Mouse (Mus musculus): ENCODE measurements around the gene Kmt2b. TPM values are rescaled to one million over a fixed set of nuclear protein-coding genes. Genes with fewer than 3 reads are reported as not detected.

Kmt2b gene
- polyA plus RNA-seq, 1 experiment, result 12.9 TPM

DNA sequence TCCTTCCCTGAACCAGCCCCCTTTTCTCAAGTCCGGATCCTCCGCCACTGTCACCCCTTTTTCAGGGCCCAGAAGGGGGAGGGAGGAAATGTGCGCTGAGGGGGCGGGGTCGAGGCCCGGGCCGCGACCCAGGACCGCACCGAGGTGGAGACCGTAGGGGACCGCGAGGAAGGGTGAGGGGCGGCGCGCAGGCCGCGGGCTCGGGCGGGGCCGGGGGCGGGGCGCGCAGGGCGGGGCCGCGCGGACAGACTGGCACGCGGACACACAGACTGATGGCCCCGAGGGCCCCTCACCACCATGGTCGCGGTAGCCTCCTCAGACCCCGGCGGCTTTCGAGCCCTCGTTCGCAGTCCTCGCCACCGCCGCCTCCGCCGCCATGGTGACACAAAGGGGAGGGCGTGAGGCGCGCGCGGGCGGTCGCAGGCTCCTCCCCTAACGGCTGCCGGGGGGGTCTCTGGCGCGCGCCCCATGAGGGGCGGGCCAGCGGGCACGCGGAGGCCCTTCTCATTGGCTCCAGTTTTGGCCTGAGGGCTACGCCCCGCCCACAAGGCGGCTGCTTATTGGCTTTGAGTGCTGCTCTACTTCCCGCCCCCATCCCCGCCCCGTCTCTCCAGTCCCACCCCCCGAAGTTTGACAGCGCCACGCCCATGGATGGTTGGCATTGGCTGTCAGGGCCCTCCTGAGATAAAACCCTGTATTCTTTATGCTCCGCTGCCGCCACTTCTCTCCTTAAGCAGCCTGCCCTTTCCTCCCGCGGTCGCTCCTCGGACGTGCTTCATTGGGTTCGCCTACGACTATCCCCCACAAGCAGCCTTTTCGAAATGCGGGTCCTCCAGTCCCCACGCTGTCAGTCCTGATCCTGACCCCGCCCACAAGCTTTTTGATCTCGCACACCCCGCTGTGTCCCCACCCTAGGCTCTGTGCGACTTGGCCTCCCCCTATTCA is 53.6 kb downstream of the Kmt2b start, which contains the start of gene Arhgap33:
Arhgap33 (minus strand) TSS at position 428 of the 945 bp plus-strand sequence.
- TF ChIP-seq MAX (IDR thresholded peaks at IDR 0.05; ENCODE audit: low read depth), result no peak
- peak; percentile 37 for TF ChIP-seq SRF (IDR thresholded peaks at IDR 0.05; ENCODE audit: control insufficient read depth, insufficient read length, low read depth)
- TF ChIP-seq POLR2AphosphoS2 (IDR thresholded peaks at IDR 0.05; ENCODE audit: insufficient read length, low read depth), result peak; percentile 38
- peak; percentile 49 for TF ChIP-seq POLR2A (IDR thresholded peaks at IDR 0.05; ENCODE audit: insufficient read length, low read depth)
- no peak for TF ChIP-seq MYOG (IDR thresholded peaks at IDR 0.05; ENCODE audit: control insufficient read depth in 1 of 3, insufficient read depth in 1 of 3, insufficient read length in 2 of 3, low read depth in 2 of 3)
- Histone ChIP-seq H3K79me2 (ENCODE audit: control insufficient read depth, insufficient read depth) (no peaks in the 10 kb centered on the region), H3K4me3 (peak within 1 kb of the TSS; percentile 38), H3K27me3 (ENCODE audit: control insufficient read depth, insufficient read depth, insufficient read length) (no peaks in the 10 kb centered on the region), H3K36me3 (ENCODE audit: control insufficient read depth, insufficient read depth) (peaks cover 3% of the 10 kb centered on the region), H3ac (ENCODE audit: control insufficient read depth, insufficient read length) (peak within 1 kb of the TSS; percentile 58), H3K4me2 (ENCODE audit: low read depth) (peak within 1 kb of the TSS; percentile 91)

GRCm38 (mm10) chr7:30533941-30534632 is 54.4 kb downstream of the Kmt2b start:
- H3K79me2 ChIP-seq (ENCODE audit: control insufficient read depth, insufficient read depth), result no peaks in the 10 kb centered on the region
- H3K27me3 ChIP-seq (ENCODE audit: control insufficient read depth, insufficient read depth, insufficient read length), result no peaks in the 10 kb centered on the region
- TF ChIP-seq REST (IDR thresholded peaks at IDR 0.05; ENCODE audit: insufficient read depth, insufficient read length) (no peak), SRF (IDR thresholded peaks at IDR 0.05; ENCODE audit: control insufficient read depth, insufficient read length, low read depth) (no peak), MYOG (IDR thresholded peaks at IDR 0.05; ENCODE audit: control insufficient read depth in 1 of 3, insufficient read depth in 1 of 3, insufficient read length in 2 of 3, low read depth in 2 of 3) (no peak), MAX (IDR thresholded peaks at IDR 0.05; ENCODE audit: low read depth) (no peak), E2F4 (IDR thresholded peaks at IDR 0.05; ENCODE audit: insufficient read depth) (no peak), TCF3 (IDR thresholded peaks at IDR 0.05; ENCODE audit: insufficient read length, low read depth) (no peak), POLR2AphosphoS2 (IDR thresholded peaks at IDR 0.05; ENCODE audit: insufficient read length, low read depth) (no peak), MYOD1 (IDR thresholded peaks at IDR 0.05; ENCODE audit: control insufficient read depth in 1 of 3, insufficient read length in 2 of 3, low read depth in 2 of 3) (no peak), POLR2A (IDR thresholded peaks at IDR 0.05; ENCODE audit: insufficient read length, low read depth) (no peak), USF1 (IDR thresholded peaks at IDR 0.05; ENCODE audit: low read depth) (no peak), CEBPB (IDR thresholded peaks at IDR 0.05; ENCODE audit: insufficient read depth, poor library complexity, severe bottlenecking) (no peak), TCF12 (IDR thresholded peaks at IDR 0.05; ENCODE audit: insufficient read depth, poor library complexity, severe bottlenecking) (no peak)
- H3K4me3 ChIP-seq, result peak overlapping the region; percentile 38
- peak overlapping the region; percentile 58 for H3ac ChIP-seq (ENCODE audit: control insufficient read depth, insufficient read length)
- peak overlapping the region; percentile 69 for H3K4me2 ChIP-seq (ENCODE audit: low read depth)
- H3K36me3 ChIP-seq (ENCODE audit: control insufficient read depth, insufficient read depth), result peaks cover 9% of the 10 kb centered on the region

DNA sequence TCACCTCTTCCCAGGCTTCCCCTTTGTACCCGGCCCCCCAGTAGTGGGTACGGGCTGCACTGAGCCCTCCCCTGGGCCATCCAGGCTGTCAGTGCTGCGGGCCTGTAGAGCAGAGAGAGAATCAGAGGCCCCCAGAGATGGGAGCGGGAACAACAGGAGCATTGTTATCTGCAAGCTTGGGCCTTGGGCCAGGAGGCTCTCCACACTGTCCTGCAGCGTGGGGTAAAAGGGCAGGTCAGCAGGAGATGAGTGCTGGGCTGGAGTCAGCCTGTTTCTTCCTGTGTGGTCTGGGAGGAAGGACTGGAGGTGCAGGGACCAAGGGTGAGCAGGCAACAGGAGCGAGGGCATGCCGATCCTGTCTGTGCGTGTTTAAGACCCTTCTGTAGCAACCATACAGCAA is 55.6 kb downstream of the Kmt2b start:
- Histone ChIP-seq H3K36me3 (ENCODE audit: control insufficient read depth, insufficient read depth) (peaks cover 12% of the 10 kb centered on the region), H3ac (ENCODE audit: control insufficient read depth, insufficient read length) (no peak overlapping the region), H3K27me3 (ENCODE audit: control insufficient read depth, insufficient read depth, insufficient read length) (no peaks in the 10 kb centered on the region), H3K4me3 (no peak overlapping the region), H3K4me2 (ENCODE audit: low read depth) (no peak overlapping the region), H3K79me2 (ENCODE audit: control insufficient read depth, insufficient read depth) (no peaks in the 10 kb centered on the region)
- no peak for TF ChIP-seq MYOD1 (IDR thresholded peaks at IDR 0.05; ENCODE audit: control insufficient read depth in 1 of 3, insufficient read length in 2 of 3, low read depth in 2 of 3)
- no peak for TF ChIP-seq CEBPB (IDR thresholded peaks at IDR 0.05; ENCODE audit: insufficient read depth, poor library complexity, severe bottlenecking)

- Histone ChIP-seq H3K79me2 (ENCODE audit: control insufficient read depth, insufficient read depth) (no peaks in the 10 kb centered on the region), H3K36me3 (ENCODE audit: control insufficient read depth, insufficient read depth) (peaks cover 12% of the 10 kb centered on the region), H3ac (ENCODE audit: control insufficient read depth, insufficient read length) (no peak overlapping the region), H3K4me2 (ENCODE audit: low read depth) (peak overlapping the region; percentile 75), H3K27me3 (ENCODE audit: control insufficient read depth, insufficient read depth, insufficient read length) (no peaks in the 10 kb centered on the region), H3K4me3 (peak overlapping the region; percentile 36)
- TF ChIP-seq POLR2AphosphoS2 (IDR thresholded peaks at IDR 0.05; ENCODE audit: insufficient read length, low read depth), result peak; percentile 71
- peak; percentile 61 for TF ChIP-seq POLR2A (IDR thresholded peaks at IDR 0.05; ENCODE audit: insufficient read length, low read depth)
- no peak for TF ChIP-seq USF1 (IDR thresholded peaks at IDR 0.05; ENCODE audit: low read depth)
These were observed 57.2 kb downstream of the Kmt2b start for GRCm38 (mm10) chr7:30531291-30531815.

DNA sequence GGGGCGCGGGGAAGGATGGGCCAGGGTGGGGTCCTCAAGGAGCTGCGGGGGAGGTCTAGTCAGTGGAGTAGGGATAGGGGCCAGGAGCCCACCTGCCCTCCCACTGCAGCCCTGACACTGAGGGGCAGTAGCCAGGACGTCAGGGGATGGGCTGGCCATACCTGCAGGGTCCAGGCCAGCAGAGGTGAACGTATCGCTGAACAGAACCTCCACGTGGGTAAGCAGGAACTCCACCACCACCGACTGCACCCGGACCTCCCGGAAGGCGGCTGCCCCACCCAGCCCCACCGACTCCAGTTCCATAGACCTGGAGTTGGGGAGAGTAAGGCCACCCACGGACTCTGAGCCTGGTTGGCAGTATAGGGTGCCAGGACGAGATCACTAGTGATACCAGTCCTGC is 61.5 kb downstream of the Kmt2b start:
- TF ChIP-seq SRF (IDR thresholded peaks at IDR 0.05; ENCODE audit: control insufficient read depth, insufficient read length, low read depth) (no peak), MYOG (IDR thresholded peaks at IDR 0.05; ENCODE audit: control insufficient read depth in 1 of 3, insufficient read depth in 1 of 3, insufficient read length in 2 of 3, low read depth in 2 of 3) (no peak), TCF3 (IDR thresholded peaks at IDR 0.05; ENCODE audit: insufficient read length, low read depth) (no peak), E2F4 (IDR thresholded peaks at IDR 0.05; ENCODE audit: insufficient read depth) (no peak), TCF12 (IDR thresholded peaks at IDR 0.05; ENCODE audit: insufficient read depth, poor library complexity, severe bottlenecking) (no peak), MAX (IDR thresholded peaks at IDR 0.05; ENCODE audit: low read depth) (no peak), CEBPB (IDR thresholded peaks at IDR 0.05; ENCODE audit: insufficient read depth, poor library complexity, severe bottlenecking) (no peak), MYOD1 (IDR thresholded peaks at IDR 0.05; ENCODE audit: control insufficient read depth in 1 of 3, insufficient read length in 2 of 3, low read depth in 2 of 3) (no peak), REST (IDR thresholded peaks at IDR 0.05; ENCODE audit: insufficient read depth, insufficient read length) (no peak), POLR2A (IDR thresholded peaks at IDR 0.05; ENCODE audit: insufficient read length, low read depth) (no peak), USF1 (IDR thresholded peaks at IDR 0.05; ENCODE audit: low read depth) (no peak), POLR2AphosphoS2 (IDR thresholded peaks at IDR 0.05; ENCODE audit: insufficient read length, low read depth) (no peak)
- no peak overlapping the region for H3K4me3 ChIP-seq
- H3K4me2 ChIP-seq (ENCODE audit: low read depth), result no peak overlapping the region
- no peak overlapping the region for H3ac ChIP-seq (ENCODE audit: control insufficient read depth, insufficient read length)
- H3K79me2 ChIP-seq (ENCODE audit: control insufficient read depth, insufficient read depth), result no peaks in the 10 kb centered on the region
- H3K27me3 ChIP-seq (ENCODE audit: control insufficient read depth, insufficient read depth, insufficient read length), result no peaks in the 10 kb centered on the region
- peaks cover 12% of the 10 kb centered on the region for H3K36me3 ChIP-seq (ENCODE audit: control insufficient read depth, insufficient read depth)
